Mouse (Mus musculus): ENCODE data around the gene Pld2. TPM values are rescaled to one million over a fixed set of nuclear protein-coding genes. Genes with fewer than 3 reads are reported as not detected.

The Pld2 gene
- polyA plus RNA-seq, 2 experiments = 1.3 to 1.9 TPM

DNA sequence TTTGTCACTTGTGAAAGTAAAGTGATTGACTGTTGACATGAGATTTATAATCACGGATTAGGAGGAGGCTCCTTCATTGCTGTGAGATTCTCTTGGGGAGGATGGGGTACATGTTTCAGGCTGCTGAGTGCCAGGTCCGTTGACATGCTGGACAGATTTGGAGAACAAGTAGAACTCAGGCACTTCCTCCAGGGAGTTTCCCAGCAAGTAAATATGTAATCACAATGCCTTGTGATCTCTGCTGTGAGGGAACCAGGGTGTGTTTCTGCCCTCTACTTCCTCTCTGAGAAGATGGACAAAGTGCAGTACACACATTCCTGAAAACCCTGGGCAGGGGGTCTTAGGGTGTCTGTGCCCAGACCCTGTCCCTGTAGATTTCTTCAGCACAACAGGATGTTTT is 55.8 kb downstream of the Pld2 start:
- H3K27ac ChIP-seq = no peak overlapping the region
- no peak for ATAC-seq (ENCODE audit: insufficient read depth)
- no peaks in the 10 kb centered on the region for H3K27me3 ChIP-seq (ENCODE audit: control insufficient read depth, insufficient read depth, low read length)
- TF ChIP-seq CTCF (IDR thresholded peaks at IDR 0.05; ENCODE audit: low read depth) = no peak
- no peak for TF ChIP-seq EP300 (IDR thresholded peaks at IDR 0.05; ENCODE audit: low read depth)
- no peak overlapping the region for H3K4me3 ChIP-seq (ENCODE audit: insufficient read depth in 1 of 2, low read depth in 2 of 2, low read length in 2 of 2)
- 32% methylated on average over 2 of the region's 2 CpGs for WGBS (ENCODE audit: insufficient replicate concordance)
- H3K4me1 ChIP-seq (replicated peaks; ENCODE audit: control insufficient read depth in 2 of 2, insufficient read depth in 2 of 2, low read length in 1 of 2) = peaks cover 0 to 19% of the 10 kb centered on the region in 2 experiments; a peak in 2 of 4 replicates
- H3K9ac ChIP-seq (replicated peaks) = no peak overlapping the region
- H3K9me3 ChIP-seq (ENCODE audit: control insufficient read depth, low read length) = no peaks in the 10 kb centered on the region
- DNase-seq (ENCODE audit: low read depth in 3 of 3, low spot score in 3 of 3) = no peak
- H3K36me3 ChIP-seq (replicated peaks; ENCODE audit: control insufficient read depth, insufficient read depth, low read depth) = no peaks in the 10 kb centered on the region
- no peak overlapping the region for H3K4me2 ChIP-seq (ENCODE audit: low read depth)

DNA sequence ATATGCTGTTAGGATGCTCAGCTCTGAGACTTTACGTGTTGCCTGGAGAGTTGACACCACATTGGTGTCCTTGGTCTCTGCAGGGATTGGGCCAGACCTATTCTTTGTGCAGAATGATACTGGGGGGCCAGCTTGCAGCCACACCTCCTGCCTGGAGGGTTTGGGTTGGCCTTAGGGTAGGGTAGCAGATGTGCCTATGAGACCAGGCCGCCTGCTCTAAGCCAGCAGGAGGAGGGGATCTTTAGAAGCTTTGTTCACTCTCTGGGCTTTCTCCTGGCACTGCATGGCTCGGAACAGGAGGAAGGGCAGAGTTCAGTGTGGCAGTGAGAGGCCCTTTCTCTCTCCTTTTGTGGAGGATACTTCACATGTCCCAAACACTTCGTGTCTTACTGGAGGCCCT is 56.2 kb downstream of the Pld2 start:
- peaks cover 0 to 19% of the 10 kb centered on the region in 2 experiments; a peak in 2 of 4 replicates for H3K4me1 ChIP-seq (replicated peaks; ENCODE audit: control insufficient read depth in 2 of 2, insufficient read depth in 2 of 2, low read length in 1 of 2)
- no peak overlapping the region for H3K27ac ChIP-seq
- 65% methylated on average over 4 of the region's 4 CpGs for WGBS (ENCODE audit: insufficient replicate concordance)
- no peak overlapping the region for H3K4me2 ChIP-seq (ENCODE audit: low read depth)
- no peak overlapping the region for H3K9ac ChIP-seq (replicated peaks)
- no peaks in the 10 kb centered on the region for H3K36me3 ChIP-seq (replicated peaks; ENCODE audit: control insufficient read depth, insufficient read depth, low read depth)
- H3K9me3 ChIP-seq (ENCODE audit: control insufficient read depth, low read length) = no peaks in the 10 kb centered on the region
- no peaks in the 10 kb centered on the region for H3K27me3 ChIP-seq (ENCODE audit: control insufficient read depth, insufficient read depth, low read length)
- no peak overlapping the region for H3K4me3 ChIP-seq (ENCODE audit: insufficient read depth in 1 of 2, low read depth in 2 of 2, low read length in 2 of 2)
- DNase-seq (ENCODE audit: low read depth in 3 of 3, low spot score in 3 of 3) = no peak
- ATAC-seq (ENCODE audit: insufficient read depth) = no peak
- TF ChIP-seq EP300 (IDR thresholded peaks at IDR 0.05; ENCODE audit: low read depth) (no peak), CTCF (IDR thresholded peaks at IDR 0.05; ENCODE audit: low read depth) (no peak)

DNA sequence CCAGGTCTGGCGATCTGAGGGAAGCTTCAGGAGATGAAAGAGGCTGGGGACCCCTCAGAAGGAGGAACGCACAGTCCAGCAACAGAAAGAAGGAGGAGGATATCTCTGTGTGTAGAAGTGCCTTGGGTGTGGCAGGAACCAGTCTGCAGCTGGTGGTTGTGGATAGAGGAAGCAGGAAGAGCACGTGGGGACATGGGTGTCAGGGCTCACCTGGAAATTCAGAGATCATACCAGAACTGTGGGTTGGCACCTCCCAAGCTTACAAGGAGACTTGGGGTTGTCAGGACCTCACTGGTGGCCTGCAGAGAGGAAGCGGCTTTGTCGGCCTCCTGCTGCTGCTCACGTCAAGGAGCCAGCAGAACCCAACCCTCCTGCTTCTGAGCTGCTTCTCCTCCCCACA is 57.4 kb downstream of the Pld2 start:
- no peaks in the 10 kb centered on the region for H3K27me3 ChIP-seq (ENCODE audit: control insufficient read depth, insufficient read depth, low read length)
- no peak for TF ChIP-seq CTCF (IDR thresholded peaks at IDR 0.05; ENCODE audit: low read depth)
- TF ChIP-seq EP300 (IDR thresholded peaks at IDR 0.05; ENCODE audit: low read depth) = no peak
- WGBS (ENCODE audit: insufficient replicate concordance) = 12% methylated on average over 6 of the region's 6 CpGs
- H3K9me3 ChIP-seq (ENCODE audit: control insufficient read depth, low read length) = no peaks in the 10 kb centered on the region
- DNase-seq (ENCODE audit: low read depth in 3 of 3, low spot score in 3 of 3) (no peak), ATAC-seq (ENCODE audit: insufficient read depth) (peak; percentile 50; the same call in 1 of the 2 replicates)
- no peaks in the 10 kb centered on the region for H3K36me3 ChIP-seq (replicated peaks; ENCODE audit: control insufficient read depth, insufficient read depth, low read depth)
- peaks cover 0 to 14% of the 10 kb centered on the region in 2 experiments; a peak in 2 of 4 replicates for H3K4me1 ChIP-seq (replicated peaks; ENCODE audit: control insufficient read depth in 2 of 2, insufficient read depth in 2 of 2, low read length in 1 of 2)
- H3K27ac ChIP-seq = no peak overlapping the region
- no peak overlapping the region for H3K4me3 ChIP-seq (ENCODE audit: insufficient read depth in 1 of 2, low read depth in 2 of 2, low read length in 2 of 2)
- H3K4me2 ChIP-seq (ENCODE audit: low read depth) = no peak overlapping the region
- H3K9ac ChIP-seq (replicated peaks) = no peak overlapping the region

DNA sequence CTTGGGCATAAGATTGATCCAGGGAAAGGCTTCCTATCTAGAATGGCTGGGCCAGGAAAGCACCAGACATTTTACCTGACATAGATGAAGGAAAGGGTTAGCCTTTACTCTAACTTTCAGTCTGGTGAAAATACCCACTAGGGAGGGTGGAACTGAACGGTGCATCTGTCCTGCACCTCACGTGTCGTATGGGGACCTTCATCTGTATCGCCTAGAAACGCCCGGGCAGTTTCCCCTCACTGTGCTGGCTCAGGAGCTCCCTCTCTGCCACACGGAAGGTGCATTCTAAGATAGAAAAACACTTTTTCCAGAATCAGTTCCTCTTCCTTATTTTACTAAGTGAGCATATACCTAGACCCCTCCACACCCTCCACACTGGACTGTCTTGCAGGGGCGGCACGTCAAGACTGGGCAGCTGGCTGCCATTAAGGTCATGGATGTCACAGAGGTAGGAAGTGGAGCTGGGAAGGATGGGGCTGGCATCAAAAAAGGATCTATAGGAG is 58.6 kb downstream of the Pld2 start:
- TF ChIP-seq EP300 (IDR thresholded peaks at IDR 0.05; ENCODE audit: low read depth) (no peak), CTCF (IDR thresholded peaks at IDR 0.05; ENCODE audit: low read depth) (no peak)
- Histone ChIP-seq H3K4me3 (ENCODE audit: insufficient read depth in 1 of 2, low read depth in 2 of 2, low read length in 2 of 2) (no peak overlapping the region), H3K9me3 (ENCODE audit: control insufficient read depth, low read length) (no peaks in the 10 kb centered on the region), H3K4me2 (ENCODE audit: low read depth) (no peak overlapping the region), H3K36me3 (replicated peaks; ENCODE audit: control insufficient read depth, insufficient read depth, low read depth) (no peaks in the 10 kb centered on the region), H3K9ac (replicated peaks) (no peak overlapping the region), H3K27ac (no peak overlapping the region), H3K4me1 (replicated peaks; ENCODE audit: control insufficient read depth in 2 of 2, insufficient read depth in 2 of 2, low read length in 1 of 2) (peaks cover 0 to 13% of the 10 kb centered on the region in 2 experiments; a peak in 2 of 4 replicates), H3K27me3 (ENCODE audit: control insufficient read depth, insufficient read depth, low read length) (no peaks in the 10 kb centered on the region)
- DNase-seq (ENCODE audit: low read depth in 3 of 3, low spot score in 3 of 3) (no peak), ATAC-seq (ENCODE audit: insufficient read depth) (no peak)
- 78% methylated on average over 9 of the region's 9 CpGs for WGBS (ENCODE audit: insufficient replicate concordance)

DNA sequence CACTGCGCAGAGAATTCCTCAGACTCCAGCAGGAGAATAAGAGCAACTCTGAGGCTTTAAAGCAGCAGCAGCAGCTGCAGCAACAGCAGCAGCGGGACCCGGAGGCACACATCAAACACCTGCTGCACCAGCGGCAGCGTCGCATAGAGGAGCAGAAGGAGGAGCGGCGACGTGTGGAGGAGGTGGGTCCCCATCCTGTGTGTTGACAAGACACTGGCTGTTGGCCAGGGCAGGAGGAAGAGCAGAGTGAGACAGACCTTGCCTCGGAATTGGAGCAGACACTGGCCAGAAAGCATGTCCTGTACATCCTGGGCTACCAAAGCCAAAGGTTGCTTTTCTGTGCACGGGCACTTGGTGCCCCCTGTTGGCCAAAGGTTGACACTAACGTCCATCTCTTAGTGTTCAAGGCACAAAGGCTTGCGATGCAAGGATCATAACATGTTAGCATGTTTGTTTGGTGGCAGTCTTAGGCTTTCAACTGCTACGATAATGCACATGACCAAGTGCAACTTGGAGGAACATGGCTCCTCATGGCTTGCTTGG is 65.2 kb downstream of the Pld2 start:
- ATAC-seq (ENCODE audit: insufficient read depth) = no peak

More for the DNA sequence above, 65.2 kb downstream of the Pld2 start:
- Histone ChIP-seq H3K4me1 (replicated peaks; ENCODE audit: control insufficient read depth in 2 of 2, insufficient read depth in 2 of 2, low read length in 1 of 2) (no peaks in the 10 kb centered on the region), H3K36me3 (replicated peaks; ENCODE audit: control insufficient read depth, insufficient read depth, low read depth) (peaks cover 5% of the 10 kb centered on the region; the same call in 1 of the 2 replicates), H3K9ac (replicated peaks) (no peak overlapping the region), H3K9me3 (ENCODE audit: control insufficient read depth, low read length) (no peaks in the 10 kb centered on the region), H3K4me3 (ENCODE audit: insufficient read depth in 1 of 2, low read depth in 2 of 2, low read length in 2 of 2) (no peak overlapping the region), H3K4me2 (ENCODE audit: low read depth) (no peak overlapping the region), H3K27me3 (ENCODE audit: control insufficient read depth, insufficient read depth, low read length) (no peaks in the 10 kb centered on the region), H3K27ac (no peak overlapping the region)
- no peak for TF ChIP-seq EP300 (IDR thresholded peaks at IDR 0.05; ENCODE audit: low read depth)
- TF ChIP-seq CTCF (IDR thresholded peaks at IDR 0.05; ENCODE audit: low read depth) = peak; percentile 95
- 64% methylated on average over 14 of the region's 14 CpGs for WGBS (ENCODE audit: insufficient replicate concordance)
- DNase-seq (ENCODE audit: low read depth in 3 of 3, low spot score in 3 of 3) = peak; percentile 31 to 47 (median 46)

All from liver, embryonic 14.5 days (tissue).